Mouse (Mus musculus) liver, embryonic 15.5 days (tissue): ENCODE results near the gene Tnk1. TPM values are rescaled to one million over a fixed set of nuclear protein-coding genes. Genes with fewer than 3 reads are reported as not detected.
A peak's percentile ranks its signal among the peaks of the same experiment; 100 is the strongest.

Experiments used
- ATAC-seq: fragments of 200-750 bp; cut with Nextera tagmentation; 2 replicates; pipeline ENCODE4 v1.8.0; 2017; ENCODE audit warnings: moderate number of reproducible peaks, mild to moderate bottlenecking, moderate library complexity; ENCODE audit not compliant: insufficient read depth
- H3K27ac ChIP-seq: fragments of 300-500 bp; sonication (generic); replicated peaks from 2 replicates; pipeline ENCODE4 v1.5.1; 2015; ENCODE audit warnings: mild to moderate bottlenecking, inconsistent platforms
- H3K27me3 ChIP-seq: fragments of 300-500 bp; sonication (generic); 2 replicates; pipeline ENCODE4 v1.6.1; 2015; ENCODE audit warnings: mild to moderate bottlenecking, inconsistent platforms
- H3K36me3 ChIP-seq: fragments of 300-500 bp; sonication (generic); replicated peaks from 2 replicates; pipeline ENCODE4 v1.6.1; 2015; ENCODE audit warnings: moderate library complexity, mild to moderate bottlenecking, inconsistent platforms
- H3K4me1 ChIP-seq: fragments of 300-500 bp; sonication (generic); replicated peaks from 2 replicates; pipeline ENCODE4 v1.6.1; 2015; ENCODE audit warnings: inconsistent platforms
- H3K4me2 ChIP-seq: fragments of 300-500 bp; sonication (generic); 2 replicates; pipeline ENCODE4 v1.6.1; 2015; ENCODE audit warnings: moderate library complexity, mild to moderate bottlenecking, inconsistent platforms
- H3K4me3 ChIP-seq: fragments of 300-500 bp; sonication (generic); replicated peaks from 2 replicates; pipeline ENCODE4 v1.5.1; 2015; ENCODE audit warnings: mild to moderate bottlenecking, inconsistent platforms
- H3K9ac ChIP-seq: fragments of 300-500 bp; sonication (generic); 2 replicates; pipeline ENCODE4 v1.6.1; 2015; ENCODE audit warnings: moderate library complexity, mild to moderate bottlenecking, inconsistent platforms
- H3K9me3 ChIP-seq: fragments of 300-500 bp; sonication (generic); replicated peaks from 2 replicates; pipeline ENCODE4 v1.6.1; 2016; ENCODE audit warnings: inconsistent platforms
- whole genome bisulfite sequencing: fragments of 180-500 bp; shearing (Covaris S2); methylation state at CpG from one replicate; pipeline ENCODE4 v1.1.7; 2015; ENCODE audit warnings: mixed read lengths; ENCODE audit not compliant: insufficient replicate concordance; 5-methylcytosine and 5-hydroxymethylcytosine counted together
- microRNA-seq: library from miRNA; unstranded; fragments of <30 nt; microRNA quantifications from one replicate; pipeline ENCODE4, GENCODE M21; 2016
- polyA plus RNA-seq: library from polyadenylated mRNA; unstranded; fragments of >200 nt; fragmentation: Nextera tagmentation; extraction: Ambion mirVana; gene quantifications from 2 replicates; pipeline ENCODE4 v1.2.1, GENCODE M21; 2015

The Tnk1 gene
- polyA plus RNA-seq, 1 experiment from 2014 or later, result 0.60 TPM

DNA sequence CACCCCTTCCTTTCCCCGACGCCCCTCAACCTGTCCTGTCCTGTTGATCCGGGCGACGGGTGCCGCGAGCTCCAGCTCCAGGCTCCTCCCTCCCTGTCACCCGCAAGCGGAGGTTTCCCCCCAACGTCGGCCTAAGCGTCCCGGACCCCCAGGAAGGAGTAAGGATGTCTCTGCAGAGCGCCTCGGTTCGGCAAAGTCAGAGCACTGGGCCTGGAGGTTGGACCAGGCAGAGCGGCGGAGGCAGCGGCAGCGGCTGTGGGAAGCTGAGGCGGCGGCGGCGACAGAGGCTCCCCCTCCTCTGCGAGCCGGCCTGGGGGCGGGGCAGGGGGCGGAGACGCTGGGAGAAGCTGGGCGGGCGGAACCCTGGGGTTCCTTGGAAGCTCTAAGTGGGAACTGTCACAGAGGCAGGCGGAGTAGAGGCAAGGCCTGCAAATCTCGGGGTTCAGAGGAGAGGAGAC lies 55.9 kb downstream of the Tnk1 start:
- H3K27ac ChIP-seq, result no peak overlapping the region
- H3K4me3 ChIP-seq, result peak overlapping the region; percentile 54
- under 1% methylated on average over 33 of the region's 33 CpGs for WGBS
- H3K36me3 ChIP-seq, result no peaks in the 10 kb centered on the region
- 0 out of 2 replicates have a peak, but pooled peaks have one; percentile 11 for ATAC-seq
- H3K9me3 ChIP-seq, result no peaks in the 10 kb centered on the region
- H3K9ac ChIP-seq, result peak overlapping the region; percentile 49
- peaks cover 49% of the 10 kb centered on the region for H3K4me1 ChIP-seq
- peaks cover 100% of the 10 kb centered on the region for H3K27me3 ChIP-seq
- peak overlapping the region; percentile 78 for H3K4me2 ChIP-seq

DNA sequence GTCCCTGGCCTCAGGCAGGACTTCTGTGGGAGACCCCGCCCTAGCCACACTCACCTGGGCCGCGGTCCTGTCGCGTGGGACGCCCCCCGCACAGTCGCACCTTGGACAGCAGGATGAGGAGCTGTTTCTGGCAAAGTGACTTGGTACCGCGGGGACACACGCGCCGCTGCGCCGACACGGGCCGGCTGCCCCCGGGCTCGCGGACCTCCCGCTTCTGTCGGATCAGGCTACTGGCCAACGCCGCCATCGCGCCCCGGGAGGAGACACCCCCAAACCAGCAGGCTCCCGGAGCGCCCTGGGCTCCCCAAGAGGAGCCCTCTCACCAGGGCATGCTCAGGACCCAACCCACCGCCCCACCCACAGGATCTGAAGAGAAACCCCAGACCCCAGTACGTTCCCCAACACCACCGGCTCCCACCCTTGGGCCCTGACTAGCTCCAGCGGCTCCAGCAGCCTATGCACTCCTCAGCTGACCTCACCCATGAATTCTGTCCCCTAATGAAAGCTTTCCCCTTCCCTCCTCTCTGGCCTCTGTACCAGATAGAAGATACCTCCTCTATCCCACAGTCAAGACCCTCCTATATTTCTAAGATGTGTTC lies 57.1 kb downstream of the Tnk1 start, which contains the start of gene Fgf11:
Gene Fgf11, minus strand, starts transcription at position 479 of the 599 bp plus-strand sequence.
- Histone ChIP-seq H3K4me2 (peak within 1 kb of the TSS; percentile 78), H3K27ac (no peak within 1 kb of the TSS), H3K36me3 (no peaks in the 10 kb centered on the region), H3K9ac (peak within 1 kb of the TSS; percentile 49), H3K9me3 (no peaks in the 10 kb centered on the region), H3K27me3 (peaks cover 100% of the 10 kb centered on the region), H3K4me1 (peaks cover 49% of the 10 kb centered on the region), H3K4me3 (peak within 1 kb of the TSS; percentile 54)
- no peak for ATAC-seq
- WGBS, result 3% methylated on average over 33 of the region's 33 CpGs

Small RNA genes within 50 kb of the gene (microRNA-seq; reads per million reads assigned to microRNA genes)
- gene Mir6924, result not detected

Other genes with a start within 250 kb of the Tnk1 start
- 26.6 and 27.2 TPM in 2 replicates for gene Shbg, start 240.8 kb downstream of the Tnk1 start, polyA plus RNA-seq
- 10.2 and 11.1 TPM in 2 replicates for gene Sat2, start 236.7 kb downstream of the Tnk1 start, polyA plus RNA-seq
- 7.3 and 9.7 TPM in 2 replicates for gene Fxr2, start 225.7 kb downstream of the Tnk1 start, polyA plus RNA-seq
- not detected in 2 replicates for gene Sox15, start 203.4 kb downstream of the Tnk1 start, polyA plus RNA-seq
- gene Mpdu1, start 196.1 kb downstream of the Tnk1 start, polyA plus RNA-seq, result 34.1 and 35.2 TPM in 2 replicates
- 28.2 and 31.4 TPM in 2 replicates for gene Cd68, start 192.6 kb downstream of the Tnk1 start, polyA plus RNA-seq
- 228 and 232 TPM in 2 replicates for gene Eif4a1, start 186.3 kb downstream of the Tnk1 start, polyA plus RNA-seq
- 23.9 and 27.2 TPM in 2 replicates for gene Senp3, start 176.6 kb downstream of the Tnk1 start, polyA plus RNA-seq
- gene Tnfsf13, start 172.9 kb downstream of the Tnk1 start, polyA plus RNA-seq, result 0.15 and 0.64 TPM in 2 replicates
- 2.1 and 2.6 TPM in 2 replicates for gene Tnfsf12, start 162.9 kb downstream of the Tnk1 start, polyA plus RNA-seq
- 0.85 and 0.89 TPM in 2 replicates for gene Tnfsfm13, start 162.6 kb downstream of the Tnk1 start, polyA plus RNA-seq
- gene Polr2a, start 100.1 kb downstream of the Tnk1 start, polyA plus RNA-seq, result 10.2 and 10.4 TPM in 2 replicates
- gene Slc35g3, start 96.8 kb downstream of the Tnk1 start, polyA plus RNA-seq, result not detected in 2 replicates
- gene Zbtb4, start 92.8 kb downstream of the Tnk1 start, polyA plus RNA-seq, result 0.43 and 0.92 TPM in 2 replicates
- 0.84 and 1.3 TPM in 2 replicates for gene Chrnb1, start 62.8 kb downstream of the Tnk1 start, polyA plus RNA-seq
- gene Fgf11, start 56.9 kb downstream of the Tnk1 start, polyA plus RNA-seq, result 0.16 and 0.18 TPM in 2 replicates
- gene Tmem102, start 53.1 kb downstream of the Tnk1 start, polyA plus RNA-seq, result 0.69 and 0.94 TPM in 2 replicates
- gene Gm39566, start 43.4 kb downstream of the Tnk1 start, polyA plus RNA-seq, result not detected in 2 replicates
- gene Spem2, start 40.3 kb downstream of the Tnk1 start, polyA plus RNA-seq, result not detected in 2 replicates
- gene Spem1, start 36.5 kb downstream of the Tnk1 start, polyA plus RNA-seq, result not detected in 2 replicates
- gene Nlgn2, start 20.9 kb downstream of the Tnk1 start, polyA plus RNA-seq, result 0.54 and 0.64 TPM in 2 replicates
- gene Tmem256, start 20.2 kb downstream of the Tnk1 start, polyA plus RNA-seq, result 336 and 387 TPM in 2 replicates
- 26.1 and 28.0 TPM in 2 replicates for gene Plscr3, start 12.4 kb downstream of the Tnk1 start, polyA plus RNA-seq
- gene Tmem95, start 19.3 kb upstream of the Tnk1 start, polyA plus RNA-seq, result not detected in 2 replicates
- gene Kctd11, start 22.7 kb upstream of the Tnk1 start, polyA plus RNA-seq, result 1.2 and 1.4 TPM in 2 replicates
- 5.9 and 7.2 TPM in 2 replicates for gene Acap1, start 36.8 kb upstream of the Tnk1 start, polyA plus RNA-seq
- gene 2810408A11Rik, start 42.3 kb upstream of the Tnk1 start, polyA plus RNA-seq, result 0.89 and 1.0 TPM in 2 replicates
- gene Neurl4, start 42.3 kb upstream of the Tnk1 start, polyA plus RNA-seq, result 2.7 and 3.1 TPM in 2 replicates
- 90.6 and 98.4 TPM in 2 replicates for gene Gps2, start 55.2 kb upstream of the Tnk1 start, polyA plus RNA-seq
- 1,245 and 1,257 TPM in 2 replicates for gene Eif5a, start 63.2 kb upstream of the Tnk1 start, polyA plus RNA-seq
- gene Ybx2, start 77.1 kb upstream of the Tnk1 start, polyA plus RNA-seq, result not detected in 2 replicates
- 19.9 and 22.1 TPM in 2 replicates for gene Slc2a4, start 89.5 kb upstream of the Tnk1 start, polyA plus RNA-seq
- gene Cldn7, start 106.0 kb upstream of the Tnk1 start, polyA plus RNA-seq, result 4.5 and 6.6 TPM in 2 replicates
- gene Ctdnep1, start 122.4 kb upstream of the Tnk1 start, polyA plus RNA-seq, result 8.9 and 11.9 TPM in 2 replicates
- 58.1 and 60.5 TPM in 2 replicates for gene Elp5, start 123.8 kb upstream of the Tnk1 start, polyA plus RNA-seq
- gene Gabarap, start 132.4 kb upstream of the Tnk1 start, polyA plus RNA-seq, result 252 and 262 TPM in 2 replicates
- 23.1 and 24.0 TPM in 2 replicates for gene Phf23, start 137.0 kb upstream of the Tnk1 start, polyA plus RNA-seq
- gene Dvl2, start 141.9 kb upstream of the Tnk1 start, polyA plus RNA-seq, result 5.3 and 5.5 TPM in 2 replicates
- gene Acadvl, start 156.7 kb upstream of the Tnk1 start, polyA plus RNA-seq, result 111 and 124 TPM in 2 replicates
- 0.63 and 0.93 TPM in 2 replicates for gene Dlg4, start 158.2 kb upstream of the Tnk1 start, polyA plus RNA-seq
- 6.8 and 7.3 TPM in 2 replicates for gene Asgr1, start 195.4 kb upstream of the Tnk1 start, polyA plus RNA-seq
- gene Asgr2, start 233.9 kb upstream of the Tnk1 start, polyA plus RNA-seq, result 10.7 and 13.0 TPM in 2 replicates